Mouse (Mus musculus) midbrain, embryonic 10.5 days (tissue): ENCODE measurements at regions not wholly inside any gene's neighbourhood (a gene's known extent, or its start where the extent isn't known, plus 50 kb on each side); places are given as distances from the start of the nearest gene placed in this dataset.
A peak's percentile ranks its signal among the peaks of the same experiment; 100 is the strongest.
"Not testable (repeated sequence)": the region's sequence is repeated elsewhere in the genome, so short reads cannot be mapped to it uniquely, and the experiment has no call there.

Experiments
- DNase-seq: peaks from one replicate; pipeline ENCODE4 v3.0.0-alpha.2; 2017; ENCODE audit warnings: low spot score
- H3K27ac ChIP-seq: fragments of 300-500 bp; sonication (generic); replicated peaks from 2 replicates; pipeline ENCODE4 v1.5.1; 2016; ENCODE audit warnings: mild to moderate bottlenecking
- H3K27me3 ChIP-seq: fragments of 300-500 bp; sonication (generic); 2 replicates; pipeline ENCODE4 v1.6.1; 2016; ENCODE audit warnings: low read depth, mild to moderate bottlenecking; ENCODE audit not compliant: poor library complexity, severe bottlenecking
- H3K36me3 ChIP-seq: fragments of 300-500 bp; sonication (generic); 2 replicates; pipeline ENCODE4 v1.6.1; 2016; ENCODE audit warnings: mild to moderate bottlenecking, moderate library complexity
- H3K4me1 ChIP-seq: fragments of 300-500 bp; sonication (generic); 2 replicates; pipeline ENCODE4 v1.6.1; 2016
- H3K4me3 ChIP-seq: fragments of 300-500 bp; sonication (generic); 2 replicates; pipeline ENCODE4 v1.5.1; 2016; ENCODE audit warnings: mild to moderate bottlenecking, moderate library complexity
- H3K9me3 ChIP-seq: fragments of 300-500 bp; sonication (generic); replicated peaks from 2 replicates; pipeline ENCODE4 v1.6.1; 2016; ENCODE audit warnings: mild to moderate bottlenecking
- WGBS: fragments of 180-500 bp; shearing (Covaris S2); methylation state at CpG from one replicate; pipeline ENCODE4 v1.1.7; 2016; 5-methylcytosine and 5-hydroxymethylcytosine counted together

DNA sequence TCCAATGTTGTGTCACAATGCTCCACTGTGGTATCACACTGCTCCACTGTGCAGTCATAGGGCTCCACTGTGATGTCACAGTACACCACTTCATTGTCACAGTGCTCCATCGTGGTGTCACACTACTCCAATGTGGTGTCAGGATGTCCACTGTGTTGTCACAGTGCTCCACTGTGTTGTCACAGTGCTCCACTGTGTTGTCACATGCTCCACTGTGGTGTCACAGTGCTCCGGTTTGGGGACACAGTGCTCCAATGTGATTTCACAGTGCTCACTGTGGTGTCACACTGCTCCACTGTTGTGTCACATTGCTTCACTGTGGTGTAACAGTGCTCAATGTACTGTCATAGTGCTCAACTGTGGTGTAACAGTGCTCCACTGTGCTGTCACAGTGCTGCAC lies 108.1 kb upstream of the Scaf8 start:
- no peaks in the 10 kb centered on the region for H3K36me3 ChIP-seq
- no peaks in the 10 kb centered on the region for H3K27me3 ChIP-seq
- no peaks in the 10 kb centered on the region for H3K4me1 ChIP-seq
- peaks cover 93% of the 10 kb centered on the region for H3K9me3 ChIP-seq
- WGBS: 83% methylated on average over 2 of the region's 2 CpGs
- no peak overlapping the region for H3K4me3 ChIP-seq
- H3K27ac ChIP-seq: no peak overlapping the region
- DNase-seq: peak; percentile 7

DNA sequence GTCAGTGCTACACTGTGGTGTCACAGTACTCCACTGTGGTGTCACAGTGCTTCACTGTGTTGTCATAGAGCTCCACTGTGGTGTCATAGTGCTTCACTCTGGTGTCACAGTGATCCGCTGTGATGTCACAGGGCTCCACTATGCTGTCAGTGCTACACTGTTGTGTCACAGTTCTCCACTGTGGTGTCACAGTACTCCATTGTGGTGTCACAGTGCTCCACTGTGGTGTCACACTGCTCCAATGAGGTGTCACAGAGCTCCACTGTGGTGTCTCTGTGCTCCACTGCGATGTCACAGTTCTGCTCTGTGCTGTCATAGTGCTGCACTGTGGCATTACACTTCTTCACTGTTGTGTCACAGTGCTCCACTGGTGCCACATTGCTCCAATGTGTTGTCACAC lies 107.5 kb upstream of the Scaf8 start:
- no peak overlapping the region for H3K4me3 ChIP-seq
- no peaks in the 10 kb centered on the region for H3K36me3 ChIP-seq
- H3K4me1 ChIP-seq: no peaks in the 10 kb centered on the region
- no peak overlapping the region for H3K27ac ChIP-seq
- DNase-seq: peak; percentile 9
- peaks cover 93% of the 10 kb centered on the region for H3K9me3 ChIP-seq
- no peaks in the 10 kb centered on the region for H3K27me3 ChIP-seq
- 56% methylated on average over 2 of the region's 2 CpGs for WGBS

DNA sequence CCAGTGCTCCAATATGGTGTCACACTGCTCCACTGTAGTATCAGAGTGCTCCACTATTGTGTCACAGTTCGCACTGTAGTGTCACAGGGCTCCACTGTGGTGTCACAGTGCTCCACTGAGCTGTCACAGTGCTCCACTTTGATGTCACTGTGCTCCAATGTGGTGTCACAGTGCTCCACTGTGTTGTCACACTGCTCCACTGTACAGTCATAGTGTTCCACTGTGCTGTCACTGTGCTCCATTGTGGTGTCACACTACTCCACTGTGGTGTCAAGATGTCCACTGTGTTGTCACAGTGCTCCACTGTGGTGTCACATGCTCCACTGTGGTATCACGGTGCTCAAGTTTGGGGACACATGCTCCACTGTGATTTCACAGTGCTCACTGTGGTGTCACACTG lies 104.8 kb upstream of the Scaf8 start:
- H3K27ac ChIP-seq: no peak overlapping the region
- peak; percentile 6 for DNase-seq
- no peak overlapping the region for H3K4me3 ChIP-seq
- peaks cover 99% of the 10 kb centered on the region for H3K9me3 ChIP-seq
- no peaks in the 10 kb centered on the region for H3K4me1 ChIP-seq
- WGBS: 70% methylated on average over 2 of the region's 2 CpGs
- H3K36me3 ChIP-seq: no peaks in the 10 kb centered on the region
- H3K27me3 ChIP-seq: no peaks in the 10 kb centered on the region

DNA sequence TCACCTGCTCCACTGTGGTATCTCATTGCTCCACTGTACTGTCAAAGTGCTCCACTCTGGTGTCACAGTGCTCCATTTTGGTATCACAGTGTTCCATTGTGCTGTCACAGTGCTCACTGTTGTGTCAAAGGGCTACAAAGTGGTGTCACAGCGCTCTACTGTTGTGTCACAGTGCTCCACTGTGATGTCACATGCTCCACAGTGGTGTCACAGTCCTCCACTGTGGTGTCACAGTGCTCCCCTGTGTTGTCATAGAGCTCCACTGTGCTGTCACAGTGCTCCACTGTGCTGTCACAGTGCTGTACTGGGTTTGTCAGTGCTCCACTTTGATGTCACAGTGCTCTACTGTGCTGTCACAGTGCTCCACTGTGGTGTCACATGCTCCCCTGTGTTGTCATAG lies 102.7 kb upstream of the Scaf8 start:
- Histone ChIP-seq H3K4me3 (no peak overlapping the region), H3K27ac (no peak overlapping the region), H3K36me3 (no peaks in the 10 kb centered on the region), H3K9me3 (peaks cover 100% of the 10 kb centered on the region), H3K4me1 (no peaks in the 10 kb centered on the region), H3K27me3 (no peaks in the 10 kb centered on the region)
- 45% methylated on average over 1 of the region's 1 CpGs for WGBS
- peak; percentile 7 for DNase-seq

DNA sequence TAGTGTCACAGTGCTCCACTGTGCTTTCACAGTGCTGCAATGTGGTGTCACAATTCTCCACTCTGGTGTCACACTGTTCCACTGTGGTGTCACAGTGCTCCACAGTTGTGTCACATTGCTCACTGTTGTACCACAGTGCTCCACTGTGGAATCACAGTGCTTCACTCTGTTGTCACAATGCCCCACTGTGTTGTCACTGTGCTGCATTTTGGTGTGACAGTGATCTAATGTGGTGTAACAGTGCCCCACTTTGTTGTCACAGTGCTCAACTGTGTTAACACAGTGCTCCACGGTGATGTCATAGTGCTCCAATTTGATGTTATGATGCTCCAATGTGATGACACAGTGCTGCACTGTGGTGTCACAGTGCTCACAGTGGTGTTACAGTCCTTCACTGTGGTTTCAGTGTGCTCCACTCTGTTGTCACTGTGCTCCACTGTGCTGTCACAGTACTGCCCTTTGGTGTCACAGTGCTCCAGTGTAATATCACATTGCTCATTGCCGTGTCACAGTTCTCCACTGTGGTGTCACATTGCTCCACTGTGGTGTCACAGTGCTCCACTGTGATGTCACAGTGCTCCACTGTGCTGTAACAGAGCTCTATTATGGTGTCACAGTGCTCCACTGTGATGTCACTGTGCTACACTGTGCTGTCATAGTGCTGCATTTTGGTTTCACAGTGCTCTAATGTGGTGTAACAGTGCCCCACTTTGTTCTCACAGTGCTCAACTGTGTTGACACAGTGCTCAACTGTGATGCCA lies 95.0 kb upstream of the Scaf8 start:
- peak; percentile 4 for DNase-seq

DNA sequence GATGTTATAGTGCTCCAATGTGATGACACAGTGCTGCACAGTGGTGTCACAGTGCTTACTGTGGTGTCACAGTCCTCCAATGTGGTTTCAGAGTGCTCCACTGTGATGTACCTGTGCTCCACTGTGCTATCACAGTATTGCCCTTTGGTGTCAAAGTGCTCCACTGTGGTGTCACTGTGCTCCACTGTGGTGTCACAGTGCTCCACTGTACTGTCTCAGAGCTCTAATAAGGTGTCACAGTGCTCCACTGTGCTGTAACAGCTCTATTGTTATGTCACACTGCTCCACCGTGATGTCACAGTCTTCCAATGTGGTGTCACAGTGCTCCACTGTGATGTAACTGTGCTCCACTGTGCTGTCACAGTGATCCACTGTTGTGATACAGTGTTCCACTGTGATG lies 94.4 kb upstream of the Scaf8 start:
- peaks cover 94% of the 10 kb centered on the region for H3K9me3 ChIP-seq

More for the DNA sequence above, 95.0 kb upstream of the Scaf8 start:
- Histone ChIP-seq H3K27ac (no peak overlapping the region), H3K4me1 (no peaks in the 10 kb centered on the region), H3K27me3 (no peaks in the 10 kb centered on the region), H3K9me3 (peaks cover 94% of the 10 kb centered on the region), H3K36me3 (no peaks in the 10 kb centered on the region), H3K4me3 (no peak overlapping the region)
- 85% methylated on average over 2 of the region's 2 CpGs for whole genome bisulfite sequencing

GRCm38 (mm10) chr17:3022245-3022935 lies 92.4 kb upstream of the Scaf8 start:
- H3K4me3 ChIP-seq: no peak overlapping the region
- WGBS: 79% methylated on average over 5 of the region's 5 CpGs
- H3K4me1 ChIP-seq: no peaks in the 10 kb centered on the region
- DNase-seq: peak; percentile 6
- no peaks in the 10 kb centered on the region for H3K36me3 ChIP-seq
- peaks cover 94% of the 10 kb centered on the region for H3K9me3 ChIP-seq
- H3K27me3 ChIP-seq: no peaks in the 10 kb centered on the region
- H3K27ac ChIP-seq: no peak overlapping the region

More for the DNA sequence above, 94.4 kb upstream of the Scaf8 start:
- WGBS: 92% methylated on average over 1 of the region's 1 CpGs
- no peak overlapping the region for H3K4me3 ChIP-seq
- H3K4me1 ChIP-seq: no peaks in the 10 kb centered on the region
- H3K36me3 ChIP-seq: no peaks in the 10 kb centered on the region
- no peak for DNase-seq
- no peak overlapping the region for H3K27ac ChIP-seq
- H3K27me3 ChIP-seq: no peaks in the 10 kb centered on the region

DNA sequence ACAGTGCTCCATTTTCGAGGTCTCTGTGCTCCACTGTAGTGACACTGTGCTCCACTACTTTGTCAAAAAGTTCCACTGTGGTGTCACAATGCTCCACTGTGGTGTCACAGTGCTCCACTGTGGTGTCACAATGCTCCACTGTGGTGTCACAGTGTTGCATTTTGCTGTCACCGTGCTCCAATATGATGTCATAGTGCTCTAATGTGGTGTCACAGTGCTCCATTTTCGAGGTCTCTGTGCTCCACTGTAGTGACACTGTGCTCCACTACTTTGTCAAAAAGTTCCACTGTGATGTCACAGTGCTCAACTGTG lies 91.9 kb upstream of the Scaf8 start:
- 61% methylated on average over 3 of the region's 3 CpGs for WGBS
- not testable (repeated sequence) for H3K36me3 ChIP-seq, DNase-seq, H3K27ac ChIP-seq, H3K4me3 ChIP-seq, H3K4me1 ChIP-seq, H3K27me3 ChIP-seq
- H3K9me3 ChIP-seq: peaks cover 94% of the 10 kb centered on the region

- WGBS: 92% methylated on average over 1 of the region's 1 CpGs
- no peaks in the 10 kb centered on the region for H3K4me1 ChIP-seq
- H3K36me3 ChIP-seq: no peaks in the 10 kb centered on the region
- H3K27ac ChIP-seq: no peak overlapping the region
- no peaks in the 10 kb centered on the region for H3K27me3 ChIP-seq
- no peak overlapping the region for H3K4me3 ChIP-seq
- peaks cover 94% of the 10 kb centered on the region for H3K9me3 ChIP-seq
- no peak for DNase-seq
Observed at GRCm38 (mm10) chr17:3023426-3023825, 91.3 kb upstream of the Scaf8 start.

DNA sequence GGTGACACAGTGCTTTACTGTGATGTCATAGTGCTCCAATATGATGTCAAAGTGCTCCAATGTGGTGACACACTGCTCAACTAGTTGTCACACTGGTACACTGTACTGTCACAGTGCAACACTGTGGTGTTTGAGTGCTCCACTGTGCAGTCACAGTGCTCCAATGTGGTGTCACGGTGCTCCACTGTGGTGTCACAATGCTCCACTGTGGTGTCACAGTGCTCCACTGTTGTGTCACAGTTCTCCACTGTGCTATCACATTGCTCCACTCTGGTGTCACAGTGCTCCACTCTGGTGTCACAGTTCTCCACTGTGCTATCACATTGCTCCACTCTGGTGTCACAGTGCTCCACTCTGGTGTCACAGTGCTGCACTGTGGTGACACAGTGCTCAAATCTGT lies 87.9 kb upstream of the Scaf8 start:
- not testable (repeated sequence) for H3K27me3 ChIP-seq, H3K27ac ChIP-seq, H3K4me3 ChIP-seq, H3K36me3 ChIP-seq, H3K4me1 ChIP-seq
- peaks cover 94% of the 10 kb centered on the region for H3K9me3 ChIP-seq
- DNase-seq: peak; percentile 4
- 52% methylated on average over 1 of the region's 1 CpGs for WGBS

- DNase-seq: peak; percentile 9
- Histone ChIP-seq H3K4me1 (no peaks in the 10 kb centered on the region), H3K36me3 (no peaks in the 10 kb centered on the region), H3K27me3 (no peaks in the 10 kb centered on the region), H3K9me3 (peaks cover 94% of the 10 kb centered on the region), H3K4me3 (no peak overlapping the region), H3K27ac (no peak overlapping the region)
- WGBS: 77% methylated on average over 4 of the region's 4 CpGs
Observed at GRCm38 (mm10) chr17:3027376-3027775, 87.4 kb upstream of the Scaf8 start.

GRCm38 (mm10) chr17:3029750-3030149 lies 85.0 kb upstream of the Scaf8 start:
- H3K4me3 ChIP-seq, H3K4me1 ChIP-seq, H3K36me3 ChIP-seq, H3K27ac ChIP-seq, H3K27me3 ChIP-seq: not testable (repeated sequence)
- WGBS: 71% methylated on average over 2 of the region's 2 CpGs
- DNase-seq: peak; percentile 3
- peaks cover 93% of the 10 kb centered on the region for H3K9me3 ChIP-seq

GRCm38 (mm10) chr17:3035099-3035498 lies 79.7 kb upstream of the Scaf8 start:
- H3K4me1 ChIP-seq: no peaks in the 10 kb centered on the region
- no peaks in the 10 kb centered on the region for H3K27me3 ChIP-seq
- peak; percentile 5 for DNase-seq
- H3K27ac ChIP-seq: no peak overlapping the region
- no peak overlapping the region for H3K4me3 ChIP-seq
- peaks cover 78% of the 10 kb centered on the region for H3K9me3 ChIP-seq
- H3K36me3 ChIP-seq: no peaks in the 10 kb centered on the region
- 76% methylated on average over 2 of the region's 2 CpGs for WGBS
